Mouse (Mus musculus) forebrain, embryonic 12.5 days (tissue): ENCODE measurements at regions not wholly inside any gene's neighbourhood (a gene's known extent, or its start where the extent isn't known, plus 50 kb on each side); places are given as distances from the start of the nearest gene placed in this dataset.

Experiments
- ATAC-seq: fragments of 200-750 bp; cut with Nextera tagmentation; 2 replicates; pipeline ENCODE4 v1.8.0; 2017; ENCODE audit warnings: moderate TSS enrichment; ENCODE audit not compliant: low FRiP score
- H3K27ac ChIP-seq: fragments of 300-500 bp; sonication (generic); 2 replicates; pipeline ENCODE4 v1.5.1; 2016; ENCODE audit warnings: mild to moderate bottlenecking
- H3K27me3 ChIP-seq: fragments of 300-500 bp; sonication (generic); 2 replicates; pipeline ENCODE4 v1.6.1; 2016; ENCODE audit warnings: mild to moderate bottlenecking
- H3K36me3 ChIP-seq: fragments of 300-500 bp; sonication (generic); replicated peaks from 2 replicates; pipeline ENCODE4 v1.6.1; 2016; ENCODE audit warnings: mild to moderate bottlenecking
- H3K4me1 ChIP-seq: fragments of 300-500 bp; sonication (generic); 2 replicates; pipeline ENCODE4 v1.6.1; 2016
- H3K4me2 ChIP-seq: fragments of 300-500 bp; sonication (generic); 2 replicates; pipeline ENCODE4 v1.6.1; 2016; ENCODE audit warnings: mild to moderate bottlenecking, moderate library complexity
- H3K4me3 ChIP-seq: fragments of 300-500 bp; sonication (generic); replicated peaks from 2 replicates; pipeline ENCODE4 v1.5.1; 2016; ENCODE audit warnings: mild to moderate bottlenecking
- H3K9ac ChIP-seq: fragments of 300-500 bp; sonication (generic); 2 replicates; pipeline ENCODE4 v1.6.1; 2016; ENCODE audit warnings: mild to moderate bottlenecking
- H3K9me3 ChIP-seq: fragments of 300-500 bp; sonication (generic); 2 replicates; pipeline ENCODE4 v1.6.1; 2016
- WGBS: fragments of 180-500 bp; shearing (Covaris S2); methylation state at CpG from one replicate; pipeline ENCODE4 v1.1.7; 2016; 5-methylcytosine and 5-hydroxymethylcytosine counted together

DNA sequence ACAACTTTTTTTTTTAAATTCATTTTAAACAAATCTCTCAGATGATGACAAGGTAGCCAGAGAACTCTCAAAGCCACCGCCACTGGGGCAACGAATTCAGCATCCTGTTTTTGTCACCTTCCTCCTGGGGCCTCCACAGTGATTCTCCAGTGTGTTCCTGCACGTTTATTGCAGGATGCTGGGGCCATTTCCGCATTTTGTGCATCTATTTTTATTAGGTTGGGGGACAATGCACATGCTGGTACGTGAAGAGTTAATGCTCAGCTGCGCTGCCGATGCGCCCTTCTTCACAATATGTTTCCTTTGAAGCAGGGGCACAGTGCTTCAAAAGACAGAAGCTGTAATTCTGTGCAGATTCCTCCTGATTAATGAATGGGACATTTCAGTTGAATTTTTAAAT is 246.9 kb downstream of the Mtx2 start:
- H3K36me3 ChIP-seq: no peaks in the 10 kb centered on the region
- no peak for ATAC-seq
- H3K9me3 ChIP-seq: no peaks in the 10 kb centered on the region
- WGBS: 47% methylated on average over 8 of the region's 8 CpGs
- no peak overlapping the region for H3K27ac ChIP-seq
- H3K27me3 ChIP-seq: no peaks in the 10 kb centered on the region
- H3K4me2 ChIP-seq: no peak overlapping the region
- no peak overlapping the region for H3K4me3 ChIP-seq
- H3K4me1 ChIP-seq: peaks cover 10% of the 10 kb centered on the region
- H3K9ac ChIP-seq: no peak overlapping the region

GRCm38 (mm10) chr2:75073178-75073577 is 247.6 kb downstream of the Mtx2 start:
- no peak overlapping the region for H3K27ac ChIP-seq
- no peaks in the 10 kb centered on the region for H3K27me3 ChIP-seq
- ATAC-seq: no peak
- no peaks in the 10 kb centered on the region for H3K36me3 ChIP-seq
- no peak overlapping the region for H3K4me2 ChIP-seq
- H3K9ac ChIP-seq: no peak overlapping the region
- WGBS: 74% methylated on average over 9 of the region's 9 CpGs
- peaks cover 10% of the 10 kb centered on the region for H3K4me1 ChIP-seq
- H3K4me3 ChIP-seq: no peak overlapping the region
- H3K9me3 ChIP-seq: no peaks in the 10 kb centered on the region

GRCm38 (mm10) chr2:75087164-75087563 is 261.6 kb downstream of the Mtx2 start:
- ATAC-seq: no peak
- no peaks in the 10 kb centered on the region for H3K36me3 ChIP-seq
- H3K4me2 ChIP-seq: no peak overlapping the region
- H3K9ac ChIP-seq: no peak overlapping the region
- H3K4me3 ChIP-seq: no peak overlapping the region
- no peak overlapping the region for H3K27ac ChIP-seq
- H3K27me3 ChIP-seq: no peaks in the 10 kb centered on the region
- H3K9me3 ChIP-seq: no peaks in the 10 kb centered on the region
- 76% methylated on average over 12 of the region's 12 CpGs for WGBS
- H3K4me1 ChIP-seq: peaks cover 3% of the 10 kb centered on the region; the same call in 1 of the 2 replicates

GRCm38 (mm10) chr2:75089186-75089585 is 263.6 kb downstream of the Mtx2 start:
- ATAC-seq: no peak
- no peak overlapping the region for H3K27ac ChIP-seq

DNA sequence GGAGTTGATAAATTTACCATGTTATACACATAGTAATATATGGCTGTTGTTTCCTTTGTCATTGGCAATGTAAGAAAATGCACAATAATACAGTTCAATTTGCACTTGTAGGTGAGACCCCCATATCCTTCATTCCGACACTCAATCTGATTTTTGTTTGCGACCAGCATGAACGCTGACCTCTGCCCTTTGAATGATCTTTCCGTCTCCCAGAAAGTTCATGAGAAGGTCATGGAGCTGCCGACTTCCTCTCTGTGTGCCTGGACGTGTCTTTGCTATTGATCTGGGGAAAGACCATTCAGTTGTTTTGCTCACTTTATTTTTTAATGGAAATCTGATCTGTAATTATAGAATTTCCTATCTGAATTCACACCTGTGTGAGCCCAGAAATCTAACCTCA is 264.0 kb downstream of the Mtx2 start:
- no peaks in the 10 kb centered on the region for H3K36me3 ChIP-seq
- H3K27ac ChIP-seq: no peak overlapping the region
- no peaks in the 10 kb centered on the region for H3K9me3 ChIP-seq
- no peak for ATAC-seq
- no peak overlapping the region for H3K9ac ChIP-seq
- no peaks in the 10 kb centered on the region for H3K27me3 ChIP-seq
- H3K4me1 ChIP-seq: peaks cover 3% of the 10 kb centered on the region; the same call in 1 of the 2 replicates
- no peak overlapping the region for H3K4me3 ChIP-seq
- H3K4me2 ChIP-seq: no peak overlapping the region
- 53% methylated on average over 6 of the region's 6 CpGs for WGBS

More at GRCm38 (mm10) chr2:75089186-75089585, 263.6 kb downstream of the Mtx2 start:
- Histone ChIP-seq H3K4me3 (no peak overlapping the region), H3K9ac (no peak overlapping the region), H3K4me2 (no peak overlapping the region), H3K27me3 (no peaks in the 10 kb centered on the region), H3K36me3 (no peaks in the 10 kb centered on the region), H3K4me1 (peaks cover 3% of the 10 kb centered on the region; the same call in 1 of the 2 replicates), H3K9me3 (no peaks in the 10 kb centered on the region)
- 78% methylated on average over 8 of the region's 8 CpGs for WGBS

GRCm38 (mm10) chr2:75090439-75090838 is 264.8 kb downstream of the Mtx2 start:
- Histone ChIP-seq H3K27me3 (no peaks in the 10 kb centered on the region), H3K9me3 (no peaks in the 10 kb centered on the region), H3K36me3 (no peaks in the 10 kb centered on the region), H3K9ac (no peak overlapping the region), H3K4me1 (peaks cover 3% of the 10 kb centered on the region; the same call in 1 of the 2 replicates), H3K4me3 (no peak overlapping the region), H3K27ac (no peak overlapping the region), H3K4me2 (no peak overlapping the region)
- no peak for ATAC-seq
- 83% methylated on average over 16 of the region's 16 CpGs for WGBS

GRCm38 (mm10) chr2:75101501-75101900 is 275.9 kb downstream of the Mtx2 start:
- Histone ChIP-seq H3K4me3 (no peak overlapping the region), H3K27ac (no peak overlapping the region), H3K27me3 (no peaks in the 10 kb centered on the region), H3K4me2 (no peak overlapping the region), H3K9me3 (no peaks in the 10 kb centered on the region), H3K36me3 (no peaks in the 10 kb centered on the region), H3K9ac (no peak overlapping the region), H3K4me1 (no peaks in the 10 kb centered on the region)
- WGBS: 59% methylated on average over 11 of the region's 11 CpGs
- no peak for ATAC-seq

GRCm38 (mm10) chr2:75112751-75113150 is 287.1 kb downstream of the Mtx2 start:
- H3K36me3 ChIP-seq: no peaks in the 10 kb centered on the region
- 90% methylated on average over 9 of the region's 9 CpGs for WGBS
- no peaks in the 10 kb centered on the region for H3K9me3 ChIP-seq
- no peak for ATAC-seq
- H3K4me1 ChIP-seq: no peaks in the 10 kb centered on the region
- H3K9ac ChIP-seq: no peak overlapping the region
- no peak overlapping the region for H3K4me2 ChIP-seq
- H3K27ac ChIP-seq: no peak overlapping the region
- H3K27me3 ChIP-seq: no peaks in the 10 kb centered on the region
- H3K4me3 ChIP-seq: no peak overlapping the region

- Histone ChIP-seq H3K27ac (no peak overlapping the region), H3K27me3 (no peaks in the 10 kb centered on the region), H3K4me3 (no peak overlapping the region), H3K4me1 (no peaks in the 10 kb centered on the region), H3K36me3 (no peaks in the 10 kb centered on the region), H3K4me2 (no peak overlapping the region), H3K9me3 (no peaks in the 10 kb centered on the region), H3K9ac (no peak overlapping the region)
- ATAC-seq: no peak
- WGBS: 42% methylated on average over 6 of the region's 6 CpGs
Measured at GRCm38 (mm10) chr2:75114375-75114774, 288.8 kb downstream of the Mtx2 start.

DNA sequence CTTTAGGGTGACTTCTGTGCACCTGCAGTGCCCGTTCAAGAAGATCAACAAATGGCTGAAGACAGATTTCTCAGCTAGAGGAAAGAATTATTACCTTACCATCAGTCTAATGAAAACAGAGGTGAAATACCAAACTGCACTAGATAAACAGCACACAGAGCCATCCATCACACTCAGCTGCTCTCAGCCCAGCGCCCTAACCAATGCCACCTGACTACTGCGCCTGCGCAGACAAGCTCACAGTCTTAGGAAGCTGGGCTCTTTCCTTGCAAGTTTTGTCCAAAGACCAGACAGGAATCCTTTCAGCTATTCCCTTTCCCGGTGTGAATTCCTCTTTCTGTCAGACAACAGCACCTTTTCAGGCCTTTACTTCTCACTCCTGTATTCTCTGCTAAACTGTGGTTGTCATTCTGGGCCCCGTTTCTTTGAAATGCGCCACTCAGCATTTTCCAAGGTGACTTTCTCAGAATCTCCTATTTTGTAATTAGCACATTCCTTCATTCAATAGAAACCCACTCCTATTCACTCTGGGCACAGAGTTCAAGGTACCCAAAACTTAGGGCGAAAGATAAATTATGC is 292.8 kb downstream of the Mtx2 start:
- Histone ChIP-seq H3K9me3 (no peaks in the 10 kb centered on the region), H3K9ac (no peak overlapping the region), H3K4me1 (no peaks in the 10 kb centered on the region), H3K27me3 (no peaks in the 10 kb centered on the region), H3K4me2 (no peak overlapping the region), H3K4me3 (no peak overlapping the region), H3K36me3 (no peaks in the 10 kb centered on the region), H3K27ac (no peak overlapping the region)
- ATAC-seq: no peak
- 84% methylated on average over 8 of the region's 8 CpGs for WGBS

DNA sequence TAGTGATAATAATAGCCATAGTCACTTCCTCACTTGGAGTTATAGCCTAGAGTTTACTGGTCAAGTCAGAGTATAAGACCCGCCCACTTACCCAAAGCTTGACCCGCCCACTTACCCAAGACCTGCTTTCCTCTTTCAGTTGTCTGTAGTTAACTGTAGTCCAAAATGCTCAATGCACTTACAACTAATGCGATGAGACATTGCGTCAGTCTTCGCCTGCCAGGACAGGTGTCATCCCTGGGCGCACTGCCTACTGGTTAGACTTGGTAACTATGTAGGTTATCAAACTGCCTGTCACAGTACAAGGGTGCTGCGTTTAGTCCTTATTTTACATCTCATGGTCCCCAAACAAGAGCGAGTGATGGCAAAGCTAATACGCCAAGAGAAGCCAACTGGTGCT is 294.0 kb downstream of the Mtx2 start:
- Histone ChIP-seq H3K4me3 (no peak overlapping the region), H3K36me3 (no peaks in the 10 kb centered on the region), H3K9ac (no peak overlapping the region), H3K27me3 (no peaks in the 10 kb centered on the region), H3K9me3 (no peaks in the 10 kb centered on the region), H3K4me1 (no peaks in the 10 kb centered on the region), H3K27ac (no peak overlapping the region), H3K4me2 (no peak overlapping the region)
- no peak for ATAC-seq
- WGBS: 95% methylated on average over 9 of the region's 9 CpGs

- Histone ChIP-seq H3K27me3 (peaks cover 42% of the 10 kb centered on the region), H3K4me3 (no peak overlapping the region), H3K36me3 (no peaks in the 10 kb centered on the region), H3K9me3 (no peaks in the 10 kb centered on the region), H3K9ac (no peak overlapping the region), H3K4me2 (no peak overlapping the region), H3K27ac (no peak overlapping the region), H3K4me1 (peaks cover 11% of the 10 kb centered on the region)
- ATAC-seq: no peak
- WGBS: 79% methylated on average over 10 of the region's 10 CpGs
Measured at GRCm38 (mm10) chr2:75133298-75134080, 307.9 kb downstream of the Mtx2 start.

DNA sequence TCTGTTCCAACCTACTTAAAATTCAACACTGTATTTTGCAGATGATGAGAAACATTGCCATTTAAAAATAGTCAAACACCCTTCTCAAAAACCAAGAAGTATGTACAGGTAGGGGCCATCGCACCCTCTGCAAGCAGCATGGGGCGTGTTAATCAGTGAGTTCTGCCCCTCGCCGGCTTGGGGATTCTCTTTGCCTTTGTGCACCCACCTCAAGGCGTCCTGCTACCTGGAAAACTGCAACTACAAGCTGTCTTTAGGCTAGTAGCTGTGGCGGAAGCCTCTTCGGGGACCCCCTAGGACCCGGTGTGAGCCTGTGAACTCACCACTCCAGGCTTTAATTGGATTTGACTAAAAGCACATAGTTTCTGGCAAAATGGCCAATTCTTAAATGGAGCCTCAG is 311.0 kb downstream of the Mtx2 start:
- Histone ChIP-seq H3K9ac (no peak overlapping the region), H3K36me3 (no peaks in the 10 kb centered on the region), H3K4me3 (no peak overlapping the region), H3K27me3 (peaks cover 72% of the 10 kb centered on the region), H3K27ac (no peak overlapping the region), H3K9me3 (no peaks in the 10 kb centered on the region), H3K4me1 (peaks cover 11% of the 10 kb centered on the region), H3K4me2 (no peak overlapping the region)
- no peak for ATAC-seq
- WGBS: 11% methylated on average over 8 of the region's 8 CpGs
